Mouse (Mus musculus): ENCODE measurements around the gene Cycs.

GRCm38 (mm10) chr6:50536461-50536892 lies 29.9 kb downstream of the Cycs start:
- TF ChIP-seq CTCF (IDR thresholded peaks at IDR 0.05; ENCODE audit: control insufficient read depth, insufficient read depth, insufficient replicate concordance, low read depth, low read length) (peak; percentile 86; the same call in 1 of the 2 replicates), POLR2A (IDR thresholded peaks at IDR 0.05; ENCODE audit: control insufficient read depth, low read depth, low read length) (no peak)

All from testis, adult 2 months (tissue).